Mouse (Mus musculus) adrenal gland, adult 18-20 months (tissue): ENCODE data around the gene Mtpn. TPM values are rescaled to one million over a fixed set of nuclear protein-coding genes. Genes with fewer than 3 reads are reported as not detected.
A peak's percentile ranks its signal among the peaks of the same experiment; 100 is the strongest.

Source experiments
- DNase-seq, 2 experiments: peaks; one replicate each; pipeline ENCODE4 v3.0.0; 2021 to 2022; ENCODE audit warnings: low spot score in 2 of 2
- long read RNA-seq, 2 experiments: library from polyadenylated mRNA; stranded (forward); transcript quantifications; one replicate each; pipeline ENCODE4 v2.0.0; 2021
- total RNA-seq, 2 experiments: library from RNA; stranded (reverse); gene quantifications; 1 replicate in 1 of 2; 2 replicates in 1 of 2; pipeline ENCODE4 v1.2.3; 2021

Mtpn gene
- 100 to 1,000 TPM; 116 to 127 TPM for total RNA-seq
- long read RNA-seq, experiment 1, transcript Mtpn-201 (4 exons, 3,960 nt), result major isoform, 38 of 38 reads
- long read RNA-seq, experiment 1, partial matches to known transcripts, result 0 of 38 reads
- long read RNA-seq, experiment 1, other reads (novel, unspliced or antisense), result 0 of 38 reads
- long read RNA-seq, experiment 2, transcript Mtpn-201 (4 exons, 3,960 nt), result major isoform, 85 of 97 reads
- long read RNA-seq, experiment 2, partial matches to known transcripts, result 7 of 97 reads
- long read RNA-seq, experiment 2, other reads (novel, unspliced or antisense), result 5 of 97 reads

GRCm38 (mm10) chr6:35539304-35540009, at the start of gene Mtpn:
Gene Mtpn (minus strand): TSS chr6:35539888.
- DNase-seq, result peak; percentile 96 to 98

- DNase-seq, result no peak
Observed at GRCm38 (mm10) chr6:35568731-35569130, 29.0 kb upstream of the Mtpn start.

- DNase-seq, result peak in 1 of 2 experiments; percentile 26
Observed at GRCm38 (mm10) chr6:35567755-35568154, 28.1 kb upstream of the Mtpn start.

- DNase-seq, result no peak
Observed at GRCm38 (mm10) chr6:35559950-35560349, 20.3 kb upstream of the Mtpn start.

GRCm38 (mm10) chr6:35544352-35544751, 4.7 kb upstream of the Mtpn start:
- no peak for DNase-seq

GRCm38 (mm10) chr6:35542656-35543400, 3.1 kb upstream of the Mtpn start:
- no peak for DNase-seq

GRCm38 (mm10) chr6:35540377-35540776, 689 bp upstream of the Mtpn start:
- no peak for DNase-seq

GRCm38 (mm10) chr6:35538757-35539303, 858 bp downstream of the Mtpn start:
- DNase-seq, result no peak

- no peak for DNase-seq
Observed at GRCm38 (mm10) chr6:35536021-35536420, 3.7 kb downstream of the Mtpn start.

- no peak for DNase-seq
Observed at GRCm38 (mm10) chr6:35513362-35513761, 26.3 kb downstream of the Mtpn start.

- DNase-seq, result no peak
Observed at GRCm38 (mm10) chr6:35504781-35505180, 34.9 kb downstream of the Mtpn start.

- DNase-seq, result no peak
Observed at GRCm38 (mm10) chr6:35502904-35503303, 36.8 kb downstream of the Mtpn start.

- no peak for DNase-seq
Observed at GRCm38 (mm10) chr6:35499978-35500667, 39.6 kb downstream of the Mtpn start.

GRCm38 (mm10) chr6:35497406-35497805, 42.3 kb downstream of the Mtpn start:
- no peak for DNase-seq

- DNase-seq, result no peak
Observed at GRCm38 (mm10) chr6:35493851-35494250, 45.8 kb downstream of the Mtpn start.

- no peak for DNase-seq
Observed at GRCm38 (mm10) chr6:35479651-35480335, 59.9 kb downstream of the Mtpn start.

- DNase-seq, result no peak
Observed at GRCm38 (mm10) chr6:35476830-35477229, 62.9 kb downstream of the Mtpn start.

- DNase-seq, result no peak
Observed at GRCm38 (mm10) chr6:35463450-35464395, 76.0 kb downstream of the Mtpn start.

- no peak for DNase-seq
Observed at GRCm38 (mm10) chr6:35462484-35462883, 77.2 kb downstream of the Mtpn start.
